Mouse (Mus musculus) midbrain, embryonic 10.5 days (tissue): Measurements from ENCODE around the gene Arl5b. TPM values are rescaled to one million over a fixed set of nuclear protein-coding genes. Genes with fewer than 3 reads are reported as not detected.

Experiments used
- polyA plus RNA-seq: library from polyadenylated mRNA; unstranded; fragments of >200 nt; fragmentation: Nextera tagmentation; extraction: Ambion mirVana; gene quantifications from 2 replicates; pipeline ENCODE4 v1.2.1, GENCODE M21; 2016

The Arl5b gene
- polyA plus RNA-seq, 1 experiment from 2014 or later: 47.2 TPM

Other genes with a start within 250 kb of the Arl5b start
- gene Nsun6, start 5.7 kb downstream of the Arl5b start, polyA plus RNA-seq: 11.6 and 15.6 TPM in 2 replicates